Mouse (Mus musculus): ENCODE data around the gene Zbtb16.

DNA sequence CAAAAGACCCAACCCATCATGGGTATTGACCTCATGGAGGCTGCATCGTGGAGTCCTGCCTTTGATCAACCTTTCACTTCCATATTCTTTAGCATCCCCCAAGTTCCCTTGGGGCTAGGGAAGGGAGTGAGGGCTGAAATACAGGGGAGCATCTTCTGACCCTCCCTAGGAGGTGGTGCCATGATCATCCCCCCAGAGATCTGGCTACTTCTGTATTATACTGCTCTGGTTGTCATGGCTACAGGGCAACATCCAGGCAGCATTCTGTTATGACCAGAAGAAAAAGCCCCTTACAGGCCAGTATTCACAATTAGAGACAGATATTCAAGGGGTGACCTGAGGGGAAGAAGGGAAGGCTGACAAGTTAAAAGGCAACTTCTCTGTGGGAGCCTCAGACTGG, 216.8 kb downstream of the Zbtb16 start:
- no peak for TF ChIP-seq TAL1 (IDR thresholded peaks at IDR 0.05; ENCODE audit: low read length)
- TF ChIP-seq GATA1 (IDR thresholded peaks at IDR 0.05; ENCODE audit: low read length): no peak
